In the genomic region with DNA sequence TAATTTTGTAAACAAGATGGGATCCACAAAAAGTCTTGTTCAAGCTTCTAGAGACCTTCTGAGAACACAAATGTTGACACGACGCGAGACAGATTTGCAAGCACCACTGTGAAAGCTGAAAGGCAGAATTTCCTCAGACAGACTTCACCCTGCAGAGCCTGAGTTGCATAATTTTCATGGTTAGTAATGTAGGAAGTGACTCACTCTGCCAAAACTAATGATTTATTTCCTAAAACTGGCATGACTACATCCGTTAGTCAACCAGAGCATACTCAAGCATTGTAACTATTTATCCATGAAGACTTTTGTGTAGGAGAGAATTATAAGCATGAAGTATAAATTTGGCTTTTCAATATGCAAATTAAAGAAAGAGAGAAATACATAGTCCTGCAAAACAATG, we compare ENCODE assay signal across 15 mouse cellular contexts.
DNase-seq lines count a peak whose midpoint lies in the region; ATAC-seq and TF ChIP-seq lines count a peak whose summit lies in the region.
"Had no signal": no experiment of that assay in that cellular context is flagged by ENCODE, and none has a peak within 500 bp of the region (broad histone marks: within the 10 kb centered on the region; RNA-seq: fewer than 3 reads in every experiment).

No protein-coding gene starts in this region.

- H3K4me1 ChIP-seq in embryonic facial prominence, embryonic 10.5 days: no peaks in the 10 kb centered on the region
- H3K4me1 ChIP-seq: heart, embryonic 13.5 days; hindbrain, embryonic 10.5 days; midbrain, embryonic 10.5 days had no signal

- H3K9me3 ChIP-seq in embryonic facial prominence, embryonic 10.5 days: no peaks in the 10 kb centered on the region
- H3K9me3 ChIP-seq: G1E; heart, embryonic 13.5 days; hindbrain, embryonic 10.5 days; midbrain, embryonic 10.5 days had no signal

- no peaks in the 10 kb centered on the region for H3K27me3 ChIP-seq in embryonic facial prominence, embryonic 10.5 days (replicated peaks; ENCODE audit: low read depth, poor library complexity, severe bottlenecking)
- H3K27me3 ChIP-seq: heart, embryonic 13.5 days had no signal

- no peak for TF ChIP-seq CTCF in gastrocnemius, adult 2 months (IDR thresholded peaks at IDR 0.05)

- no peak for DNase-seq in frontal cortex, postnatal 25 days (ENCODE audit: low spot score in 2 of 2)
- DNase-seq in 416B (ENCODE audit: low read depth): peak; percentile 84
- DNase-seq in adrenal gland, postnatal 14 days: peak; percentile 3
- no peak for DNase-seq in embryonic facial prominence, embryonic 10.5 days (ENCODE audit: low spot score)
- no peak for DNase-seq in gastrocnemius, adult 2 months
- DNase-seq: cerebellum, adult 9-10 months; kidney, postnatal 10 days; lung, adult 2 months; thymus, postnatal 36 days had no signal

- peak; percentile 80 for ATAC-seq in frontal cortex, adult (ENCODE audit: low TSS enrichment)
- peak; percentile 97 for ATAC-seq in megakaryocyte, adult 5-6 weeks (ENCODE audit: poor library complexity, severe bottlenecking)

- intact Hi-C loops in gastrocnemius, adult 2 months (cut with DNase I): no loop called here

- WGBS in embryonic facial prominence, embryonic 10.5 days: 92% methylated on average over 4 of the region's 4 CpGs

- no peak overlapping the region for H3K27ac ChIP-seq in embryonic facial prominence, embryonic 10.5 days (replicated peaks)
- no peak overlapping the region for H3K27ac ChIP-seq in gastrocnemius, adult 2 months
- H3K27ac ChIP-seq: heart, embryonic 13.5 days; hindbrain, embryonic 10.5 days; midbrain, embryonic 10.5 days had no signal

- H3K36me3 ChIP-seq in embryonic facial prominence, embryonic 10.5 days (replicated peaks): no peaks in the 10 kb centered on the region
- H3K36me3 ChIP-seq: G1E; heart, embryonic 13.5 days; hindbrain, embryonic 10.5 days; midbrain, embryonic 10.5 days had no signal

- H3K4me3 ChIP-seq in embryonic facial prominence, embryonic 10.5 days: no peak overlapping the region
- H3K4me3 ChIP-seq in gastrocnemius, adult 2 months: no peak overlapping the region
- H3K4me3 ChIP-seq: heart, embryonic 13.5 days; hindbrain, embryonic 10.5 days; midbrain, embryonic 10.5 days had no signal

Comparison
In these comparisons a context has a peak if more than half of its experiments do, and no peak if none do; other contexts are left out.
1. DNase-seq: peak in 416B (single experiment) and adrenal gland, postnatal 14 days (single experiment); none in frontal cortex, postnatal 25 days (0 of 2), embryonic facial prominence, embryonic 10.5 days (single experiment) and gastrocnemius, adult 2 months (single experiment).